Mouse (Mus musculus) liver, embryonic 11.5 days (tissue): ENCODE results near the gene Dimt1. TPM values are rescaled to one million over a fixed set of nuclear protein-coding genes. Genes with fewer than 3 reads are reported as not detected.
"Not testable (repeated sequence)": the region's sequence is repeated elsewhere in the genome, so short reads cannot be mapped to it uniquely, and the experiment has no call there.

ENCODE experiments used
- ATAC-seq: fragments of 200-750 bp; cut with Nextera tagmentation; replicated peaks from 2 replicates; pipeline ENCODE4 v1.8.0; 2017; ENCODE audit warnings: moderate number of reproducible peaks, mild to moderate bottlenecking, moderate TSS enrichment, moderate library complexity; ENCODE audit not compliant: low FRiP score
- DNase-seq: peaks from one replicate; pipeline ENCODE4 v3.0.0-alpha.2; 2017; ENCODE audit warnings: low spot score
- H3K27ac ChIP-seq: fragments of 300-500 bp; sonication (generic); 2 replicates; pipeline ENCODE4 v1.5.1; 2014; ENCODE audit warnings: mild to moderate bottlenecking, low read depth, low read length, control low read depth
- H3K27me3 ChIP-seq: fragments of 300-500 bp; sonication (generic); replicated peaks from 2 replicates; pipeline ENCODE4 v1.6.1; 2014; ENCODE audit warnings: low read length, mixed read lengths; ENCODE audit not compliant: control insufficient read depth, insufficient read depth
- H3K36me3 ChIP-seq: fragments of 300-500 bp; sonication (generic); 2 replicates; pipeline ENCODE4 v1.6.1; 2014; ENCODE audit warnings: mild to moderate bottlenecking, low read length, moderate library complexity, mixed read lengths; ENCODE audit not compliant: control insufficient read depth, insufficient read depth
- H3K4me1 ChIP-seq: fragments of 300-500 bp; sonication (generic); replicated peaks from 2 replicates; pipeline ENCODE4 v1.6.1; 2014; ENCODE audit warnings: low read length, mixed read lengths; ENCODE audit not compliant: control insufficient read depth, insufficient read depth
- H3K4me2 ChIP-seq: fragments of 300-500 bp; sonication (generic); 2 replicates; pipeline ENCODE4 v1.6.1; 2014; ENCODE audit warnings: mild to moderate bottlenecking, control low read depth, moderate library complexity
- H3K4me3 ChIP-seq: fragments of 300-500 bp; sonication (generic); 2 replicates; pipeline ENCODE4 v1.5.1; 2014; ENCODE audit warnings: low read depth, low read length, control low read depth
- H3K9ac ChIP-seq: fragments of 300-500 bp; sonication (generic); 2 replicates; pipeline ENCODE4 v1.6.1; 2014; ENCODE audit warnings: low read depth, low read length, control low read depth
- H3K9me3 ChIP-seq: fragments of 300-500 bp; sonication (generic); 2 replicates; pipeline ENCODE4 v1.6.1; 2016; ENCODE audit warnings: low read length, inconsistent platforms, mixed read lengths; ENCODE audit not compliant: control insufficient read depth
- WGBS: fragments of 180-500 bp; shearing (Covaris S2); extraction: QIAGEN DNeasy Blood & Tissue Kit; methylation state at CpG from one replicate; pipeline ENCODE4 v1.1.7; 2014; 5-methylcytosine and 5-hydroxymethylcytosine counted together
- polyA plus RNA-seq: library from polyadenylated mRNA; unstranded; fragments of >200 nt; fragmentation: Nextera tagmentation; extraction: Ambion mirVana; gene quantifications from 2 replicates; pipeline ENCODE4 v1.2.1, GENCODE M21; 2014

Dimt1 gene
- polyA plus RNA-seq, 1 experiment from 2014 or later, result 51.1 TPM

DNA sequence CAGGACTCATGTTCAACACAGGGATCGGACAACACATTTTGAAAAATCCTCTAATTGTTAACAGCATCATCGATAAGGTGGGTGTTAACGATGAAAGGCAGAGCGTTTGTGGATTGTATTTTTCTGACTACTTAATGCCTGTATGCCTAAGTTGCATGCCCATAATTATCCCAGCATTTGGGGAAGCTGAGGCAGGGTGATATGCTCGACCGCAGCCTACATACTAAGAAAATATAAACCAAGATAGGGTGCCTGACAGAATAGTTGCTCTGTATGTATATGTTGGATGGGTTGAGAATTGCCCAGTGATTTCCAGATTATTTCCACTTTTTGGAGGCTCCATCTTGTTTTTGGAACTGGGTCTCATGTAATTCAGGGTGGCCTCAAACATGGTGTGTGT is 656 bp downstream of the Dimt1 start:
- Histone ChIP-seq H3K4me3 (peak overlapping the region; percentile 79), H3K9me3 (no peaks in the 10 kb centered on the region), H3K4me1 (peaks cover 9% of the 10 kb centered on the region), H3K36me3 (peaks cover 15% of the 10 kb centered on the region; the same call in 1 of the 2 replicates), H3K4me2 (peak overlapping the region; percentile 84), H3K9ac (peak overlapping the region; percentile 83), H3K27ac (no peak overlapping the region), H3K27me3 (no peaks in the 10 kb centered on the region)
- ATAC-seq (no peak), DNase-seq (no peak)
- WGBS, result 2% methylated on average over 6 of the region's 6 CpGs

DNA sequence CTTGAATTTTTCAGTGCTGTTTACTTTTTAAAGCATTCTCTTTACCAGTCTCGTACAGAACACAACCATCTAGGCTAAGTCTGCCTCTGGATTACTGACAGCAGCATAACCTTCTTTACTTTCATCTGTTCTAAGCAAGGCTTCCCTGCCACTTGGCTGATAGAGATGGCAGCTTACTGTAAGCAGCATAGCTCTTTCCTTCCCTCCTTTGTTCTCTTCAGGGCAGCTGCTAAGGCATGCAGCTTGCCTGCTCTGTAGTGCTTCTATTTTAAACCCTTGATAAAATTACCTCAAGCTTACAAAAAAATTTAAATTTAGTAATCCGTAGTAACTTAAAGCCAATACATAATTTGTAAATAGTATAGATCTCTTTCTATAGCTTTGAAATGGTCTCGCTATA is 8.0 kb downstream of the Dimt1 start:
- ATAC-seq (no peak), DNase-seq (no peak)
- Histone ChIP-seq H3K4me2 (no peak overlapping the region), H3K9me3 (no peaks in the 10 kb centered on the region), H3K9ac (no peak overlapping the region), H3K27ac (no peak overlapping the region), H3K27me3 (no peaks in the 10 kb centered on the region), H3K36me3 (peaks cover 37% of the 10 kb centered on the region), H3K4me1 (no peaks in the 10 kb centered on the region), H3K4me3 (no peak overlapping the region)
- 89% methylated on average over 3 of the region's 3 CpGs for WGBS

DNA sequence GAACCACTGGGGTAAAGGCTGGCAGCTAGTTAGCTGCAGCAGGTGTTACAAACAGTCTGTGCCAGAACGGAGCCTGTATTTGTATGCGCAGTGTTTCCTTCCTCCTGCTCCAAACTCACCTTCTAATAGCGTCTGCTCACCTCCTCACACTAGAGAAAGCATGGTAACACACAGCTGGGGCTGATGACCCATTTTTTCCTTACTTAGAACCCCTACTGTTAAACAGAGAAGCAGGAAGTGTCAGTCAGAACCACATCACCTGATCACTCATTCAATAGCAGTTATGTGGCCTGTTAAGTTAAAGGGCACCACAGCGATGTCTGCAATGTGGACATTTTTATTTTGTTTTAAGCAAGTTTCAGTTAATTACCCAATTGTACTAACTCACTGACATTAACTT is 10.6 kb downstream of the Dimt1 start:
- Histone ChIP-seq H3K36me3 (peaks cover 29% of the 10 kb centered on the region), H3K4me3 (no peak overlapping the region), H3K9ac (no peak overlapping the region), H3K27me3 (no peaks in the 10 kb centered on the region), H3K27ac (no peak overlapping the region), H3K4me2 (no peak overlapping the region), H3K9me3 (no peaks in the 10 kb centered on the region), H3K4me1 (no peaks in the 10 kb centered on the region)
- DNase-seq, result no peak
- WGBS, result 90% methylated on average over 4 of the region's 4 CpGs
- no peak for ATAC-seq

DNA sequence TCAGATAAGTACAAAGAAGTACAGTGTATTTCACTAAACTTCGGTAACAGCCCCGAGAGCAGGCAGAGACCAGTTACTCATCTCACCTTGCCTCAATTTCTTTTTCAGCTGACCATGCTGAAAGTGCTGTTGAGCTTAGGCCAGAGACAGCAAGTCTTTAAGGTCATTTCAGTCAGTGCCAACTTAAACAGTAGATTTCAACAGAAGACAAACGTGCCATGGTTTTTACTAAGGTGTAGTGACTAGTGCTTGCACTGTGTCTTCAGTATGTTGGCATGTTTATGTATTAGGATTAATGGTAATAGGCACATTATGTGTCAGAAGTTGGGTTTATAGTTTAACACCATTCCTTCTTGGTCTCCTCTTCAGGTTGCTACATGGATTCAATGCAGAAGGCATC is 11.4 kb downstream of the Dimt1 start:
- no peak overlapping the region for H3K4me2 ChIP-seq
- H3K27me3 ChIP-seq, result no peaks in the 10 kb centered on the region
- no peaks in the 10 kb centered on the region for H3K4me1 ChIP-seq
- DNase-seq (no peak), ATAC-seq (no peak)
- peaks cover 30% of the 10 kb centered on the region for H3K36me3 ChIP-seq
- H3K27ac ChIP-seq, result no peak overlapping the region
- no peaks in the 10 kb centered on the region for H3K9me3 ChIP-seq
- H3K9ac ChIP-seq, result no peak overlapping the region
- 89% methylated on average over 3 of the region's 3 CpGs for WGBS
- no peak overlapping the region for H3K4me3 ChIP-seq

DNA sequence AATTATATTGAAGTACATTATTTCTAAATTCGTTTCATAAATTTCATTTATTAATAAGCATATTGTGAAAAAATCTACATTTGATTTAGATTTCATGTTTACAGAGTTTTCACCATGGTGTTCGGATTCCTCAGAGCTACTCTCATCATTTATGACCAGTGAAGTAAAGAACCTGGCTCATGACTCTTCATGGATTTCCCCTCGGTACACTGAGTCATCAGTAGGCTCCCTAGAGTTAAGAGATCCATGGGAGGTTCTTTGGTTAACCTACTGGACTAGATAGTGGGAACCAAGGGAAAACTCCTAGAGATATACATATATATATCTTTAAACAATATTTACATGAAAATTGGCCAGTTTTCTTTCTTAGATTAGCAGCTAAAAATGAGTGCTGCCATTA is 13.6 kb downstream of the Dimt1 start:
- Histone ChIP-seq H3K36me3 (peaks cover 30% of the 10 kb centered on the region; the same call in 1 of the 2 replicates), H3K4me2 (no peak overlapping the region), H3K9ac (no peak overlapping the region), H3K27ac (no peak overlapping the region), H3K9me3 (no peaks in the 10 kb centered on the region), H3K4me3 (no peak overlapping the region), H3K4me1 (no peaks in the 10 kb centered on the region), H3K27me3 (no peaks in the 10 kb centered on the region)
- DNase-seq (no peak), ATAC-seq (no peak)
- 86% methylated on average over 3 of the region's 3 CpGs for WGBS

DNA sequence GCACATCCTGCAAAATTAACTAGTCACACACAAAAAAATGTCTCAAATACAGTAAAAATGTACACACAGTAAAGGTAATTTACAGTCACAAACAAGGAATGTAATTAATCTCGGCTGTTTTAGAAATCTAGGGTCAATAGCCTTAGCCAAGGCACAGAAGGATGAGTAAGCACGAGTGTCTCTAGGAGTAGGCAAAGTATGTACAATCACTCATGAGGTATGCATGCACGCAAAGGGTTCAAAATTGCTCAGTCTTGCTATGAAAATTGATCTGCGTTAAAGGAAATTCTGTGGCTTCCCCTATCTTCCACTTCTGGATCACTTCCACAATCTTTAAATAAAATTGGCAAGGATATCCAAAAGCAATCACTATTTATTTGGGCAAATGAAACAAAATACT is 14.6 kb downstream of the Dimt1 start:
- no peaks in the 10 kb centered on the region for H3K9me3 ChIP-seq
- H3K4me3 ChIP-seq, result no peak overlapping the region
- H3K4me1 ChIP-seq, result no peaks in the 10 kb centered on the region
- no peak overlapping the region for H3K9ac ChIP-seq
- no peak overlapping the region for H3K4me2 ChIP-seq
- ATAC-seq (no peak), DNase-seq (no peak)
- peaks cover 28% of the 10 kb centered on the region; the same call in 1 of the 2 replicates for H3K36me3 ChIP-seq
- WGBS, result 86% methylated on average over 4 of the region's 4 CpGs
- no peaks in the 10 kb centered on the region for H3K27me3 ChIP-seq
- H3K27ac ChIP-seq, result no peak overlapping the region

DNA sequence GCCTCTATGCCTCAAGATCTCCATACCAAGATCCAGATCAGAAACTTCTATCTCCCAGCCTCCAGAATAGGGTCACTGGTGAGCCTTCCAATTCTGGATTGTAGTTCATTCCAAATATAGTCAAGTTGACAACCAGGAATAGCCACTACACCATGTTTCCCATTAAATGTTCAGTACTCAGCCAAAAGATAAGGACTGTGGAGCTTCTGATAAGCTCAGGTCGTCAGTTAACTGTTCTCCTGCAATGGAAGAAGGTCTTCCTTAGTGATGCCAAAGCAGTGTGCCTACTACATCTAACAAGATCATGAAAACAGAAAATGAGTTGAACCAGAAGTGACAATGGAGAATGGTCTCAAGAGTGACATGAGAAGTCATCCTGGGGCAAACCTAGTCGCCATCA is 50.0 kb downstream of the Dimt1 start:
- WGBS, result 53% methylated on average over 2 of the region's 2 CpGs
- H3K9ac ChIP-seq, result no peak overlapping the region
- DNase-seq, result no peak
- H3K4me3 ChIP-seq, result no peak overlapping the region
- H3K36me3 ChIP-seq, result no peaks in the 10 kb centered on the region
- no peaks in the 10 kb centered on the region for H3K9me3 ChIP-seq
- no peak overlapping the region for H3K27ac ChIP-seq
- H3K4me1 ChIP-seq, result peaks cover 26% of the 10 kb centered on the region
- no peaks in the 10 kb centered on the region for H3K27me3 ChIP-seq
- no peak for ATAC-seq
- no peak overlapping the region for H3K4me2 ChIP-seq

DNA sequence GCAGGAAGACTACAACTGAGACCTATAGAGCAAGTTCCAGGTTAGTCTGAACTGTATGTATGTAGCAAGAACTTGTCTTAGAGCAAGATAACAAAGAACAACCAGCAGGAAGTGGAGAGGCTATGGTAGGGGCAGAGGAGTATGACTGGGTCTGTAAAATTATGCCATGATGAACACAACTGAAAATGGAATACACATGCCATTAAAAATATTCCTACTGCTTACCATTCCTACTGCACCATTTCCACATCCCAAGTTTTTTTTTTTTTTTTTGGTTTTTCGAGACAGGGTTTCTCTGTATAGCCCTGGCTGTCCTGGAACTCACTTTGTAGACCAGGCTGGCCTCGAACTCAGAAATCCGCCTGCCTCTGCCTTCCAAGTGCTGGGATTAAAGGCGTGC is 50.6 kb downstream of the Dimt1 start:
- H3K4me1 ChIP-seq, result peaks cover 26% of the 10 kb centered on the region
- 76% methylated on average over 4 of the region's 4 CpGs for WGBS
- not testable (repeated sequence) for H3K9me3 ChIP-seq, DNase-seq, H3K27ac ChIP-seq, ATAC-seq, H3K9ac ChIP-seq, H3K4me2 ChIP-seq, H3K4me3 ChIP-seq, H3K36me3 ChIP-seq, H3K27me3 ChIP-seq

DNA sequence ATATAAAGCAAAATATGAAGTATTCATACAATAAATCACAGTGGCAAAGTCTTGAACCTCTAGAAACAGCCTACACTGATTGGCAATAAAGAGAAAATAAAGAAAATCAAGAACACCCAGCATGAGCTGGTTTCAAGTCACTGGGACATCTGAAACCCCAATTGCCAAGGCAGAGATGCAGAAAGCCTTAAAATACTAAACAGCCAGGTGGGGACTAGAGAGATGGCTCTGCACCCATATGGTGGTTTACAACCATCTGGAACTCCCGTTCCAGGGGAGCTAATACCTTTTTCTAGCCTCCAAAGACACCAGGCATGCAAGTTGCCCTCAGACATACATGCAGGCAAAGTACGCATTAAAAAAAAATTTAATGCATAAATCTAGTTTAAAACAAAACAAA is 51.1 kb downstream of the Dimt1 start:
- ATAC-seq, result no peak
- peaks cover 26% of the 10 kb centered on the region for H3K4me1 ChIP-seq

More for the DNA sequence above, 51.1 kb downstream of the Dimt1 start:
- 82% methylated on average over 2 of the region's 2 CpGs for WGBS
- Histone ChIP-seq H3K36me3 (no peaks in the 10 kb centered on the region), H3K9ac (no peak overlapping the region), H3K4me2 (peak overlapping the region; percentile 31; the same call in 1 of the 2 replicates), H3K27me3 (no peaks in the 10 kb centered on the region), H3K9me3 (no peaks in the 10 kb centered on the region), H3K27ac (0 out of 2 replicates have a peak overlapping the region, but pooled peaks have one; percentile 26), H3K4me3 (no peak overlapping the region)
- DNase-seq, result no peak
